Mouse (Mus musculus): ENCODE measurements around the gene Lrrn1. TPM values are rescaled to one million over a fixed set of nuclear protein-coding genes. Genes with fewer than 3 reads are reported as not detected.

The Lrrn1 gene
- total and polyA plus RNA-seq, 3 experiments, result not detected

DNA sequence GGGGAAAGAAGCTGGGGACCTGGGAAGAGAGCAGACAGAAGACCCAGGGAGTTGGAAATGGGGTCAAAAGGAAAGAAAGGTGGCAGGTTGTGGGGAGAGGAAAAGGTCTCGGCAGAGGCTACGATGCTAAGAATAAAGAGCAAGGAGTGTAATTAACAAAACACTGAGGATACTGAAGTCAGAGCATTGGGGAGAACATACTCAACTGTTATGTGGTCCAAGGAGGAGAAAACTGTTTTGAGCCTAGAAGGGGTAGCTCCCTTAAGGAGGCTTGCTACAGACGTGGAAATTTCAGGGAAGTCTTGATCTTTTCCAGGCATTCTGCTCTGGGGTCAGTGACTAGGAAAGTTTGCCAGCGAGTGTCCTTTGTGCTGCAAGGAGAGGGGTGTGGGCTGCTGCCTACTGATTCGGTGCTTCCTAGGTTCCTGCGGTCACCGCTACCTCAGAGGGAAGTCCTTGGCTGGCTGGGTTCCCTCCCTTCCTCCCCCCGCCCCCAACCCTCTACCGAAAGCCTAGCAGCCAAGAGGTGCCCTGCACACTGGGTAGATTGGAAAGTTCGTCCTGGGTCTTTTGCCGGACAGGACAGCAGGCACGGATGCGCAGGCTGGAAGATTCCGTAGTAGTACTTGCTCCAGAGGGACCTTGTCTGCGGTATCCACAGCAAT lies 1.2 kb downstream of the Lrrn1 start:
- TF ChIP-seq GATA2 (IDR thresholded peaks at IDR 0.05; ENCODE audit: borderline replicate concordance, low read depth, low read length) (no peak), POLR2AphosphoS5 (IDR thresholded peaks at IDR 0.05; ENCODE audit: insufficient replicate concordance, low read depth, low read length) (no peak), GATA1 (IDR thresholded peaks at IDR 0.05; ENCODE audit: borderline replicate concordance, low read length) (no peak), CTCF (IDR thresholded peaks at IDR 0.05; ENCODE audit: low read depth, low read length) (no peak), TAL1 (conservative IDR thresholded peaks at IDR 0.05; ENCODE audit: low read depth, low read length) (no peak)

DNA sequence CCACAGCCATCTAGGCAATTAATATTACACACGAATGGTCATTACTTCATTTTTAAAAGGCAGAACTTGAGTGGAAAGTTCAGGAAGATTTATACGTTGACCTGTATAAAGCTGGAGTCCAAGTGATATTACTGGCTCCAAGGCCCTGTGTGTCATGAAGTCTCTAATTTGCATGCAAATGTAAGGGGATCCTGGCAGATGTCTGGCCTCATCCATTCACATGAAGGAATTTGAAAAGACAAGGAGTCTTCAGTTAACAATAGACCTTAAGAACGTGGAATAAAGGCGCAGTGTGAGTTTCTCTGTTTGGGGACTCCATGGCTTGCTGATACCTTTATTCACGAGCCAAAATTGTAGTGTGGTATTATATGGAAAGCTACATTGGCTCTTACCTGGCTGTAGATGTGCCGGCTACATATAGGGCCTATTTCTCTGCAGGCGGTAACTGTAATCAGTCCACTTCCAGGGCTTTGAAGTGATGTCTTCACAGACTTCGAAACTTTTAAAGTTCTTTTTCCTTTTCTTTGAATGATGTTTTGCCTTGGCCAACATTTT lies 2.0 kb downstream of the Lrrn1 start:
- no peak overlapping the region for H3K4me3 ChIP-seq (ENCODE audit: low read depth, low read length)
- H3K36me3 ChIP-seq (replicated peaks), result no peaks in the 10 kb centered on the region
- peaks cover 30% of the 10 kb centered on the region for H3K9me3 ChIP-seq (replicated peaks)
- H3K27me3 ChIP-seq (ENCODE audit: insufficient read depth, low read length), result no peaks in the 10 kb centered on the region
- ATAC-seq (ENCODE audit: extremely low read depth, insufficient number of reproducible peaks, low FRiP score, poor library complexity, severe bottlenecking) (no peak), DNase-seq (ENCODE audit: low spot score) (no peak)
- H3K4me1 ChIP-seq (ENCODE audit: insufficient read depth, low read depth, low read length), result no peaks in the 10 kb centered on the region
- TF ChIP-seq GATA2 (IDR thresholded peaks at IDR 0.05; ENCODE audit: borderline replicate concordance, low read depth, low read length) (no peak), POLR2AphosphoS5 (IDR thresholded peaks at IDR 0.05; ENCODE audit: insufficient replicate concordance, low read depth, low read length) (no peak), CTCF (IDR thresholded peaks at IDR 0.05; ENCODE audit: low read depth, low read length) (no peak), TAL1 (conservative IDR thresholded peaks at IDR 0.05; ENCODE audit: low read depth, low read length) (no peak), GATA1 (IDR thresholded peaks at IDR 0.05; ENCODE audit: borderline replicate concordance, low read length) (no peak)

More for the DNA sequence above, 1.2 kb downstream of the Lrrn1 start:
- Histone ChIP-seq H3K4me3 (ENCODE audit: low read depth, low read length) (no peak overlapping the region), H3K36me3 (replicated peaks) (no peaks in the 10 kb centered on the region), H3K4me1 (ENCODE audit: insufficient read depth, low read depth, low read length) (no peaks in the 10 kb centered on the region), H3K27me3 (ENCODE audit: insufficient read depth, low read length) (no peaks in the 10 kb centered on the region), H3K9me3 (replicated peaks) (peaks cover 30% of the 10 kb centered on the region)
- no peak for DNase-seq (ENCODE audit: low spot score)
- ATAC-seq (ENCODE audit: extremely low read depth, insufficient number of reproducible peaks, low FRiP score, poor library complexity, severe bottlenecking), result no peak

DNA sequence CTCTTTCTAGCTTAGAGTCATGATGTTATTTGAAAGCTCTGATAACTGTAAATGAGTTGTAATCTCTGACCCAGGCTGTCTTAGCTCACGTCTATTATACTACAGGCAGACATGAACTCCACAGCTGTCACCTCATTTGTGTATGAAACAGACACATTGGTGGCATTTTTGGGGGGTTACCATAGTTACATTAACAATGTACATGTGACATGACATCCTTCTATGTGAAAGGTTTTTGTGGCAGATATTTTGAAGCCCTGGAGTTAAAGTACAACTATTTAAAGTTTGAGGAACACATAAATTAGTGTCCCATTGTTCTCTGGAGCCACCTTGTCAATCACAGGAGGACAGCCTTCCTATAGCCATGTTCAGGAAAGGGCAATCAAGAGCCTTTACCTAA lies 5.0 kb downstream of the Lrrn1 start:
- TF ChIP-seq GATA2 (IDR thresholded peaks at IDR 0.05; ENCODE audit: borderline replicate concordance, low read depth, low read length), result no peak
- TF ChIP-seq POLR2AphosphoS5 (IDR thresholded peaks at IDR 0.05; ENCODE audit: insufficient replicate concordance, low read depth, low read length), result no peak
- TF ChIP-seq TAL1 (conservative IDR thresholded peaks at IDR 0.05; ENCODE audit: low read depth, low read length), result no peak
- TF ChIP-seq GATA1 (IDR thresholded peaks at IDR 0.05; ENCODE audit: borderline replicate concordance, low read length), result no peak
- no peak for TF ChIP-seq CTCF (IDR thresholded peaks at IDR 0.05; ENCODE audit: low read depth, low read length)
- ATAC-seq (ENCODE audit: extremely low read depth, insufficient number of reproducible peaks, low FRiP score, poor library complexity, severe bottlenecking), result no peak
- Histone ChIP-seq H3K9me3 (replicated peaks) (peaks cover 24% of the 10 kb centered on the region), H3K4me1 (ENCODE audit: insufficient read depth, low read depth, low read length) (no peaks in the 10 kb centered on the region), H3K4me3 (ENCODE audit: low read depth, low read length) (no peak overlapping the region), H3K27me3 (ENCODE audit: insufficient read depth, low read length) (no peaks in the 10 kb centered on the region), H3K36me3 (replicated peaks) (no peaks in the 10 kb centered on the region)
- no peak for DNase-seq (ENCODE audit: low spot score)

DNA sequence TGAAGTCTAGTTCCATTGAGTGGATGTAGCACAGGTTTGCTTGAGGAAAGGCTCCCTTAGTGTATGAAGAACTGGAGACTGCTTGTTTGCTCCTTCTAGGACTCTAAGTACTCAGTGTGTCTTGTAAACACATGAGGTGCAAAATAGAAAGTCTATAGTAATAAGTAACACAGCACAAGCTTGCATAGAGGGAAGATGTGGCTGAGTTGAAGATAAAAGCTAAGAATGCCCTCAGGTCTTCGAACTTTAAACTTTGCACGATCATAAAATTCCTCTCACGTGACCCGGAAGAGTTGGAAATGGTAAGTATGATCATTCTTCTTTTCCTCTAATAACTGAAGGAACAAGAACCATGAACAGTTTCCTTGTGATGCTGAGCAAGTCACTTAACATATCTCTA lies 7.1 kb downstream of the Lrrn1 start:
- TF ChIP-seq GATA2 (IDR thresholded peaks at IDR 0.05; ENCODE audit: borderline replicate concordance, low read depth, low read length), result no peak
- no peak for TF ChIP-seq CTCF (IDR thresholded peaks at IDR 0.05; ENCODE audit: low read depth, low read length)
- Histone ChIP-seq H3K36me3 (replicated peaks) (no peaks in the 10 kb centered on the region), H3K4me1 (ENCODE audit: insufficient read depth, low read depth, low read length) (no peaks in the 10 kb centered on the region), H3K27me3 (ENCODE audit: insufficient read depth, low read length) (no peaks in the 10 kb centered on the region), H3K4me3 (ENCODE audit: low read depth, low read length) (no peak overlapping the region), H3K9me3 (replicated peaks) (peaks cover 10% of the 10 kb centered on the region)
- DNase-seq (ENCODE audit: low spot score) (no peak), ATAC-seq (ENCODE audit: extremely low read depth, insufficient number of reproducible peaks, low FRiP score, poor library complexity, severe bottlenecking) (no peak)

DNA sequence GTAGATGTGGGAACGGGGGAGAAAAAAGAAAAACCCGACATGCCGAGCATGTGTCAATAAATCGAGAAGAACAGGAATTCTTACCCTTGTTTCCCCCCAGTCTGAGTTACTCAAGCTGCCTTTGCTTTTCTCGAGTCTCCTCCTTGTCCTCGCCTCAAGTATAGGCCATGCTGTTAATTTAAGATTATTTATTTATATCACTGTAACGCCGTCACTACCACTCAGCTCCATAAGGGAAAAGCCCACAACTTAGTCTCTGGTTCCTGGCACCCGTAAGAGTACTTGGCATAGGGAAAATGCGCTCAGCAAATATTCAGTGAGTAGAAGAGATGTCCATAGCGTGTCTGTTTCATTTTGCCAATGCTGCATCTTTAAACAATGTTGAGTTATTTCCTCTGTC lies 11.7 kb downstream of the Lrrn1 start:
- TF ChIP-seq TAL1 (conservative IDR thresholded peaks at IDR 0.05; ENCODE audit: low read depth, low read length) (no peak), GATA2 (IDR thresholded peaks at IDR 0.05; ENCODE audit: borderline replicate concordance, low read depth, low read length) (no peak), CTCF (IDR thresholded peaks at IDR 0.05; ENCODE audit: low read depth, low read length) (no peak), POLR2AphosphoS5 (IDR thresholded peaks at IDR 0.05; ENCODE audit: insufficient replicate concordance, low read depth, low read length) (no peak), GATA1 (IDR thresholded peaks at IDR 0.05; ENCODE audit: borderline replicate concordance, low read length) (no peak)
- ATAC-seq (ENCODE audit: extremely low read depth, insufficient number of reproducible peaks, low FRiP score, poor library complexity, severe bottlenecking) (no peak), DNase-seq (ENCODE audit: low spot score) (no peak)

DNA sequence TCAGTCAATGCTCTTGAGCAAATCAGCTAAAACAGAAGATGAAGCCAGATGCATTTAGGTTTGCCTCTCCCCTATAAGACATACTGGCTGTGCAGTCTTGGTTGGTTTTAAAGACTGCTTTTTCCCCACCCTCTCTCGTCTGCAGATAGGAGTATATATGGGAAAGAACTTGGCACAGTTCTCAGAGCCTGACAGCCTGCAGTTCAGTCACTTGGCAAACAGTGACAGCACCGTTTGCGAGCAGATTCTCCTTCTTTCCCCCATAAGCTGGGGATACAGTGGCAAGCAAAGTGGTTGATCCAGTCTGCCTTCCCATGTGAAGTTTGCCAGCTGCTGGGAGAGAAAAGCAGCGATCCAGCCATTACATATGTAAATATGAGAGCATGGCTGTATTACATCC lies 12.3 kb downstream of the Lrrn1 start:
- Histone ChIP-seq H3K27me3 (ENCODE audit: insufficient read depth, low read length) (no peaks in the 10 kb centered on the region), H3K4me1 (ENCODE audit: insufficient read depth, low read depth, low read length) (no peaks in the 10 kb centered on the region), H3K9me3 (replicated peaks) (peaks cover 22% of the 10 kb centered on the region), H3K4me3 (ENCODE audit: low read depth, low read length) (no peak overlapping the region), H3K36me3 (replicated peaks) (no peaks in the 10 kb centered on the region)
- ATAC-seq (ENCODE audit: extremely low read depth, insufficient number of reproducible peaks, low FRiP score, poor library complexity, severe bottlenecking) (no peak), DNase-seq (ENCODE audit: low spot score) (no peak)
- no peak for TF ChIP-seq GATA2 (IDR thresholded peaks at IDR 0.05; ENCODE audit: borderline replicate concordance, low read depth, low read length)
- no peak for TF ChIP-seq POLR2AphosphoS5 (IDR thresholded peaks at IDR 0.05; ENCODE audit: insufficient replicate concordance, low read depth, low read length)
- TF ChIP-seq TAL1 (conservative IDR thresholded peaks at IDR 0.05; ENCODE audit: low read depth, low read length), result no peak
- TF ChIP-seq GATA1 (IDR thresholded peaks at IDR 0.05; ENCODE audit: borderline replicate concordance, low read length), result no peak
- TF ChIP-seq CTCF (IDR thresholded peaks at IDR 0.05; ENCODE audit: low read depth, low read length), result no peak

More for the DNA sequence above, 11.7 kb downstream of the Lrrn1 start:
- Histone ChIP-seq H3K9me3 (replicated peaks) (peaks cover 22% of the 10 kb centered on the region), H3K27me3 (ENCODE audit: insufficient read depth, low read length) (no peaks in the 10 kb centered on the region), H3K4me3 (ENCODE audit: low read depth, low read length) (no peak overlapping the region), H3K4me1 (ENCODE audit: insufficient read depth, low read depth, low read length) (no peaks in the 10 kb centered on the region), H3K36me3 (replicated peaks) (no peaks in the 10 kb centered on the region)
